Mouse (Mus musculus) layer of hippocampus, postnatal 14 days (tissue): ENCODE data around the gene Gm13871. TPM values are rescaled to one million over a fixed set of nuclear protein-coding genes. Genes with fewer than 3 reads are reported as not detected.
"Not testable (repeated sequence)": the region's sequence is repeated elsewhere in the genome, so short reads cannot be mapped to it uniquely, and the experiment has no call there.

ENCODE experiments used
- DNase-seq, 2 experiments: peaks; one replicate each; pipeline ENCODE4 v3.0.0; 2021 to 2022; ENCODE audit warnings: low spot score in 2 of 2, mixed read lengths in 1 of 2
- long read RNA-seq, 2 experiments: library from polyadenylated mRNA; stranded (forward); transcript quantifications; one replicate each; pipeline ENCODE4 v2.0.0; 2021
- total RNA-seq, 2 experiments: library from RNA; stranded (reverse); gene quantifications; 2 replicates each; pipeline ENCODE4 v1.2.3; 2021

The Gm13871 gene
- not detected for total RNA-seq
- long read RNA-seq, experiment 1: 0 reads
- long read RNA-seq, experiment 2: 0 reads

DNA sequence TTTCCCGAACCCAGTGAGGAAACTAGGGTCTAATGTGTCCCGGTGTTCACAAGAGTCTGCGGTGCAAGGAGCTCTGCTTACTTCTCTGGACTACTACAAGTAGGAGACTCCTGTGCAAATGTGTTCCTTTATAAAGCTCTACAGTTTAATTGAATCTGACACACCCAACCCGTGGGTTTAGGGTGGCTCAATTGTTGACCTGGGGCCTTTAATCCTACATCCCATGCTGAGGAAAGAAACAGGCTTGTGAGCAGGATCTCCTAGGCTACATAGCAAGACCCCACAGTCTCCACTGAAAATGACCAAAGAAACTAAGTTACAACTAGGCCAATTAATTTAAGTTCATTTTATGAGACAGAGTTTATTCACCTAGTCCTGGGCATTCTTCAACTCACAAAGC lies at the start of gene Gm13871:
Gm13871 (minus strand) TSS at position 101 of the 400 bp plus-strand sequence.
- not testable (repeated sequence) for DNase-seq

DNA sequence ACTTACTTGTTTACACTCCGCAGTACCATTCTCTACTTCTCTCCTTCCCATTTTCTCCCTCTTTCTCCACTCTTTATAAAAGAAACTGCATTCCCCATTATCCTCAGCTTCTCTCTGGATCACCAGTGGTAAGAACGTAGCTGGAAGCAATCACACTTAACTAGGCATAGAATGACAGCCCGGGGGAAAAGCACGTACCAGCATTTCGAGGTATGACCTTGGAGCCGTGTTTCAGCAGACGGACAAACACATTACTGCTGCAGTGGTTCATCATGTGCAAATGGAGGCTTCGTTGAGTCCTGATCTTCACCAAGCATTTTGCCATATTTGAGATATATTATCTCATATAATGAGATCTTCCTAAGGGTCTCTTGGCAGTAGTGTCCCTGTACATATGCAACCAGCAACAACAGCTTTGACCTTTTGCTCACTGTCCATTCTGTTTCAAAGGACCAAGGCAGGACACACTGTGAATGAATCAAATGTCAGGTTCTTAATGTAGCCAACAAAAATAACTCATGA lies 44.7 kb upstream of the Gm13871 start, which contains the start of gene 2310002L09Rik:
2310002L09Rik (minus strand) TSS at position 472 of the 522 bp plus-strand sequence.
- no peak for DNase-seq

DNA sequence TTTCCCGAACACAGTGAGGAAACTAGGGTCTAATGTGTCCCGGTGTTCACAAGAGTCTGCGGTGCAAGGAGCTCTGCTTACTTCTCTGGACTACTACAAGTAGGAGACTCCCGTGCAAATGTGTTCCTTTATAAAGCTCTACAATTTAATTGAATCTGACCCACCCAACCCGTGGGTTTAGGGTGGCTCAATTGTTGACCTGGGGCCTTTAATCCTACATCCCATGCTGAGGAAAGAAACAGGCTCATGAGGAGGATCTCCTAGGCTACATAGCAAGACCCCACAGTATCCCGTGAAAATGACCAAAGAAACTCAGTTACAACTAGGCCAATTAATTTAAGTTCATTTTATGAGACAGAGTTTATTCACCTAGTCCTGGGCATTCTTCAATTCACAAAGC lies 14.9 kb upstream of the Gm13871 start, which contains the start of gene Gm11756:
Gm11756 (minus strand) TSS at position 101 of the 400 bp plus-strand sequence.
- DNase-seq: not testable (repeated sequence)

DNA sequence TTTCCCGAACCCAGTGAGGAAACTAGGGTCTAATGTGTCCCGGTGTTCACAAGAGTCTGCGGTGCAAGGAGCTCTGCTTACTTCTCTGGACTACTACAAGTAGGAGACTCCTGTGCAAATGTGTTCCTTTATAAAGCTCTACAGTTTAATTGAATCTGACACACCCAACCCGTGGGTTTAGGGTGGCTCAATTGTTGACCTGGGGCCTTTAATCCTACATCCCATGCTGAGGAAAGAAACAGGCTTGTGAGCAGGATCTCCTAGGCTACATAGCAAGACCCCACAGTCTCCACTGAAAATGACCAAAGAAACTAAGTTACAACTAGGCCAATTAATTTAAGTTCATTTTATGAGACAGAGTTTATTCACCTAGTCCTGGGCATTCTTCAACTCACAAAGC lies 14.7 kb downstream of the Gm13871 start, which contains the start of gene Gm11757:
Gm11757 (minus strand) TSS at position 101 of the 400 bp plus-strand sequence.
- not testable (repeated sequence) for DNase-seq

- not testable (repeated sequence) for DNase-seq
These were observed 29.6 kb downstream of the Gm13871 start, which contains the start of gene Gm11758 for GRCm38 (mm10) chr4:73876166-73876565. Gene Gm11758 (minus strand): TSS chr4:73876266.

Other genes starting within 250 kb of the Gm13871 start
- gene Gm11239, start 237.6 kb downstream of the Gm13871 start, total RNA-seq: not detected
- not detected for gene Gm428, start 222.4 kb downstream of the Gm13871 start, total RNA-seq
- under 1 TPM; 0.25 to 0.31 TPM for gene Rasef, start 115.0 kb downstream of the Gm13871 start, total RNA-seq
- gene Gm11758, start 29.7 kb downstream of the Gm13871 start, total RNA-seq: not detected
- gene Gm11757, start 14.8 kb downstream of the Gm13871 start, total RNA-seq: not detected
- gene Gm11756, start 14.8 kb upstream of the Gm13871 start, total RNA-seq: not detected
- not detected for gene 2310002L09Rik, start 44.9 kb upstream of the Gm13871 start, total RNA-seq
- gene Frmd3, start 107.5 kb upstream of the Gm13871 start, total RNA-seq: 1 to 10 TPM; 9.3 TPM